Mouse (Mus musculus) brain, embryonic 14.5 days (tissue): ENCODE measurements at regions not wholly inside any gene's neighbourhood (a gene's known extent, or its start where the extent isn't known, plus 50 kb on each side); places are given as distances from the start of the nearest gene placed in this dataset.

Experiments used
- CTCF ChIP-seq: fragments of 200-500 bp; IDR thresholded peaks from 2 replicates; pipeline ENCODE4 v1.5.1; 2012; ENCODE audit warnings: inconsistent platforms, mild to moderate bottlenecking, moderate library complexity, borderline replicate concordance; ENCODE audit not compliant: insufficient read depth, insufficient read length; ENCODE audit errors: extremely low read depth
- POLR2A ChIP-seq: fragments of 200-500 bp; IDR thresholded peaks from 2 replicates; pipeline ENCODE4 v1.6.1; 2012; ENCODE audit warnings: mild to moderate bottlenecking, inconsistent platforms, borderline replicate concordance; ENCODE audit not compliant: poor library complexity, insufficient read depth, insufficient read length, severe bottlenecking; ENCODE audit errors: extremely low read depth

- TF ChIP-seq POLR2A (no peak), CTCF (no peak)
Measured at GRCm38 (mm10) chr2:56550163-56550562, 573.6 kb downstream of the Nr4a2 start.
